Mouse (Mus musculus) thymus, postnatal 25 days (tissue): ENCODE results near the gene Gm28308.

Source experiments
- DNase-seq: peaks from one replicate; pipeline ENCODE4 v3.0.0; 2022

Gene Gm28308

DNA sequence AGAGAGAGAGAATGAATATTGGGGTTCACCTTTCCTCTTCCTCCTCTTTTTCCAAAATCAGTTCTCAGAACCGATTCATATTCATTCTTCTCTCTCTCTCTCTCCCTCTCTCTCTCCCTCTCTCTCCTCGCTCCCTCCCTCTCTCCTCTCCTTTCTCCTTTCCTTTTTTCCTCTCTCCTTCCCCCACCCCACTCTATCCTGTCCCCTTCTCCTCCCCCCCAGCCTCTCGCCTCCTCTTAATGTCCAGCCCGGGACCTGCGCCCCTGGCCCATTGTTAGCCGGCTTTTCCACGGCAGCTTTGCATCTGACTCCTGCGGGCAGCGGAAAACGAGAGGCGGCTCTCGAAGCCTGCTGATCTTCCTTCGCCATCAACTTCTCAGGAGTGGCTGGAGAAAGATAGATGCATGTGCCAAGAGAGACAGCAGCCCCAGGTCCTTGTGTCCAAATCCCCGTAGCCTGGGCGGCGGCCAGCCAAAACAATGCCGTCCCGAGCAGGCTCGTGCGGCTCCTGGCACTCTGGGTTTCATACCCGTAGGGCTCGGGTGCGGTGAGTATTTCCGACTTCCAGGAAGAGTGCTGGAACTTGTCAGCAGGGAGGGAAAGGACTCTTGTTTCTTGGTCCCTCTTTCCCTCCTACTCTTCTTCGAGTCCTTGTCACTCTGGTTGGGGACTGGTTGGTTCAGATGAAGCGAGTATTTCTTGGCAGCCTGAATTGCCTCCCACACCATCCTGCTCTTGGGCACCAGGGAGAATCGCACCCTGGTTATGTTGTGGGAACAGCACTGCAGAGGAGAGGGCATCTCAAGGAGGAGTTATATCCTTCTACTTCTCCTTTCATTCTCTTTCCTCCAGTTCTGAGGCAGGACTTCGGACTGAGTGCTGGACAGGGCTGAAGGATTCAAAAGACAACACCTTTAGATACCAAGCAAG, 47.4 kb downstream of the Gm28308 start:
- DNase-seq, result no peak

DNA sequence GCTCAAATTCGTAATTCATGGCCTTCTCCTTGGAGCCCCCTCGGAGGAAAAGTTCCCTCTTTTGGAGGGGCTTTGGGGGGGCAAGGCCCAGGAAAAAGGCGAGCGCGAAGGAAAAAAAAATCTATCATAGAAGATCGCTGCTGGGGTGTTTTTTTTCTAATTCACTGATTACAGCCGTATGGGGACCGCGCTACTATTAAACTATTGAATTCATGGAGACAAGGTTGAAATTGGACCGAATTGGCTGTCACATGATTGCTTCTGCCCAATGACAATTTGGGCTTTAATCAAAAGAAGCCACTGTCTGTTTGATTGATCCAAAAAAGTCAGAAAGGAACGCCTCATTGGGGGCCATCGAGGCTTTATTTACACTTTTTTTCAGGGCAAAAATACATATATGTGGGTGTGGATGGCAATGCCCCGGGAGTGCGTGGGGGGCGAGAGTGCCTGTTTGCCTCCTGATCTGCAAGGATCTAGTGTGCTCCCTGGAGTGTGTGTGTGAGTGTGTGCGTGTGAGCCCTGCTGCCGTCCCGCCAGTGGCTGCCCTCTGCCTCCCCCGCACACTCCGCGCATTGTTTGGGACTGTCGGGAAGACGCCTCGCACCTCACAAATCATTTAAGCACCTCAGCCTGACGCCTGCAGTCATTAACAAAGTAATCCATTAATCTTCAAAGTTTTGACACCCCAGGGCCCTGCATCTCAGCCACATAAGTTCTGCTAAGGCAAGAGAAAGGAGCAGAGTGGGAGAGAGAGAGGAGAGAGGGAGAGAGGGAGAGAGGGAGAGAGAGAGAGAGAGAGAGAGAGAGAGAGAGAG, 48.3 kb downstream of the Gm28308 start, which contains the start of gene Hoxa2:
TSS of gene Hoxa2 (minus strand) at position 206 of the 815 bp plus-strand sequence.
- DNase-seq, result no peak

DNA sequence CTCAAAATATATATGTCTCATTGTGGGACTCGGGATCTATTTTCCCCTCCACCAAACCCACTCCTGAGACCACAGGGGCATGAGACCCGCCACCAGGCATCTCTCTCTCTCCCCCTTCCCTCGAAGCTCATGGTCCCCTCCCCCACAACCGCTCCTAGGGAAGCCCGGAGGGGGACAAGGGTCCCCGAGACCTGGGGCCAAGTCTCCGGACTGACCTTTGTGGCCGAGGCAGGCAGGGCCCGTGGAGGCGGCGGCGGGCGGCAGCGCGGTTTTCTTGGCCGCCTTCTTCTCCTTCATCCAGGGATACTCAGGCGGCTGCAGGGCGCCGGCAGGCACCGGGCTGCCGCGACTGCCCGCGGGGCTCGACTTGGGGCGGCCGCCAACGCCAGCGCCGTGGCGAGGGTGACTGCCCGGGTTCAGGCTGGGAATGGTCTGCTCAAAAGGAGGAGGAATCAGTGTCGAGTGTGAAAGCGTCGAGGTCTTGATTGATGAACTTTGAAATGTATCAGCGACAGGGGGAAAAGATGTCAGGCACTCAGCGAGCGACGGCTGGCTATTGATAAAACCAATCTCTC, 49.0 kb downstream of the Gm28308 start:
- DNase-seq, result no peak

- no peak for DNase-seq
Observed at GRCm38 (mm10) chr6:52163366-52164031, 49.6 kb downstream of the Gm28308 start.

GRCm38 (mm10) chr6:52162611-52163365, 50.4 kb downstream of the Gm28308 start:
- no peak for DNase-seq

- DNase-seq, result no peak
Observed at GRCm38 (mm10) chr6:52162093-52162380, 51.1 kb downstream of the Gm28308 start.

DNA sequence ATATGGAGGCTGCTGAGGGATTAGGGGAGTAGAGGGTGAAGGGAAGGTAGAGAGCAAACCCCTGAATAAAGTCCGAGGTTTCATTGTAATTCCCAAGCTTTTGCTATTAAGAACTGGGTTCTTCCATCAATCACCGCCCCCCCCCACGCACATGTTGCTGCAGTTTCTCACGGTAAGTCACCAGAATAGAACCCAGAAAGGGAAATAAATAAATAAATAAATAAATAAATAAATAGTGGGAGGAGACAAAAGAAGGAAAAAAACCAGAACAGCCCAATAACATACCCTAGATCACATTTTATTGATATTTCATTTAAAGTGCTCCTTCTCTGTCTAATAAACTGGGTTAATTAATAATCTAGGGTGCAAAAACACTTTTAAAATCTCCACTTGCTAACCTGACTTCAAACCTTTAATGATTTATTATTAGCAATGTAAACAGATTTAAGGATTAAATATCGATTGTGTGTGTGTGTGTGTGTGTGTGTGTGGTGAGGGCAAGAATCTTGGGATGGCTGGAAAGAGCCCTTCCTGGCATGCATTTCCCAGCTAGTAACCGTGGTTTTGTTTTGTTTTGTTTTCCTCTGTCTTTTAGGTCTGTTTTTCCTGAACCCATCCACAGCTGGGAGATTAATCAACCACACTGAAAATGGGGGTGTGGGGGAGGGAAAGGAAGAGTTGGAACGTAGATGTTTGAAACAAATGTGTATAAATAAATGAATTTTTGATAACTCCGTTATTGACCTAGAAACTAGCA, 51.6 kb downstream of the Gm28308 start:
- no peak for DNase-seq

GRCm38 (mm10) chr6:52160511-52161335, 52.4 kb downstream of the Gm28308 start:
- DNase-seq, result no peak

DNA sequence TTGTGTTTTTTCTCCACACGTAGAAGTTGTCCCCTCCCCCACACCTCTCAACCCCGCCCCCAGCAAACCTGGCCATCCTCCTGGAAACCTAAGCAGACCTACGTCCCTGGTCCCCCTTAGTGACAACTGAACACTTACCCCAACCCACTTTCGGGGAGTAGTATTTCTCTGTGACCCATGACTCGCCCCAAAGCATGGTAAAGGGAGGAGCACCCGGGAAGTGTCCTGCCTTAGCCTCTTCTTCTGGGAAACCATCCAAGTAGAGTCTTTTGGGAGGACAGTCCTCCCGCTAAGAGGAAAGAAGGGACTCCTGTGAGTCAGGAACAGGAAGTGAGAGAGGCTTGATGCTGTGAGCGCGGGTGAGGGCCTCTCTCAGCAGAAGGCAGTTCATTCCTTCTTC, 53.2 kb downstream of the Gm28308 start:
- no peak for DNase-seq

DNA sequence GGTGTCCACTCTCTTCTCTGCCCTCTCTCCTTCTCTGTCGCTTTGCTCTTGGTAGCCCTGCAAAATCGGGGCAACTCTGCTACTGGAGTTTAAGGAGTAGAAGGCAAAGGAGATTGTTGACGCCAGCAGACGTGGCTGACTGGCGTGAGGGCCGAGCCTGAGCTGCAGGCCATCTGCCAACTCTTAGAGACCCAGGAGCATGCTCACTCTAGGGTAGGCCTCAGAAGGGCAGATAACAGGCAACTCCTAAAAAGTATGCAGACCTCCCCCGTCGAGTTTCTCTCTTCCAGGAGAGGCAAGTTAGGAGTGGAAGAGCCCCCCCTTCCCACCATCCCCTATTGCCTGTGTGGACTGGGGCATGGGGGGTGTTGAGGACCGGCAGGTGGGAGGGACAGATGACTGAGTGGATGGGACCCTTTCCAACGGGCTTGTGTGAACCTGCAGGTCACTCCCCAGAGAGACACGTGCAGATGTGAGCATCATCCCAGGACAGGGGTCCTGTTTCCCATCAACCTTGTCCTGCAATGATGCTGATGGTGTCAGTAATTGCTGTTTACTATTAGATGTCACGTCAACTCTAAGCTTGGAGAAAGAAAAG, 53.9 kb downstream of the Gm28308 start:
- no peak for DNase-seq

DNA sequence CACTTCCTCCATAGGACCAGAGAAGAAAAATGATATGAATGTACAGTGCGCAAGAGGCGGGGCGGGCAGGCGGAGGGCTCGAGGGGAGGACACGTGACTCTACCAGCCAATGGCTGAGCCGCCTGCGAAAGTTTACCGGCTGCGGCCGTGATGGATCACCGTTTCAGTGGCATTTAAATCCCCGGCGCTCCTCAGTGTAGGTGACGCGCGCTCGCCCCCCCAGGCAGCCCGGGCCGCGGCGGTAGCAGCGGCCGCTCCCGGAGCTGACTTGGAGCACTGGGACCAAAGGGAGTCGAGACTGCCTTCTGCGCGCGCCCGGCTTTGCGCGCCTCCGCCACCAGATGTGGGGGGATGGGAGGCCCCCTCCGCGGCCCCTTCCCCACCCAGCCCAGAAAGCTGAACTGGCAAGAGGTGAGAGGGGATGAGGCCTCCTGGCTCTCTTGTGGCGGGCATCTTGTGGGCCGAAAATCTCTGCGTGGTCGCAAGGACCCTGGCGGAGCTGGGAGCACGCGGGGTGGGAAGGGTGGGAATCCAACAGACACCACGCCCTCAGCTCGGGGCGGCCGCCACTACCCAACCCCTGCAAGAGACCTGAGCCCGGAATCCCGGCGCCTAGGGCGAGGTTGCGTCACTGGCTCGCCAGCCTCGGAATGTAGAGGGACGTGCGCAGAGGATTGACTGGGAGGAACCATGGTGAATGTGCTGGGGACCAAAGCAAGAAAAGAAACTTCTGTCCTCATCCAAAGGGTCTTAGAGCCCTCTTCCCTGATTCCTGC, 54.7 kb downstream of the Gm28308 start, which contains the start of gene Hoxa1:
TSS of gene Hoxa1 (minus strand) at position 42 of the 776 bp plus-strand sequence.
- DNase-seq, result peak; percentile 64

- no peak for DNase-seq
Observed at GRCm38 (mm10) chr6:52157466-52158275, 55.5 kb downstream of the Gm28308 start.

DNA sequence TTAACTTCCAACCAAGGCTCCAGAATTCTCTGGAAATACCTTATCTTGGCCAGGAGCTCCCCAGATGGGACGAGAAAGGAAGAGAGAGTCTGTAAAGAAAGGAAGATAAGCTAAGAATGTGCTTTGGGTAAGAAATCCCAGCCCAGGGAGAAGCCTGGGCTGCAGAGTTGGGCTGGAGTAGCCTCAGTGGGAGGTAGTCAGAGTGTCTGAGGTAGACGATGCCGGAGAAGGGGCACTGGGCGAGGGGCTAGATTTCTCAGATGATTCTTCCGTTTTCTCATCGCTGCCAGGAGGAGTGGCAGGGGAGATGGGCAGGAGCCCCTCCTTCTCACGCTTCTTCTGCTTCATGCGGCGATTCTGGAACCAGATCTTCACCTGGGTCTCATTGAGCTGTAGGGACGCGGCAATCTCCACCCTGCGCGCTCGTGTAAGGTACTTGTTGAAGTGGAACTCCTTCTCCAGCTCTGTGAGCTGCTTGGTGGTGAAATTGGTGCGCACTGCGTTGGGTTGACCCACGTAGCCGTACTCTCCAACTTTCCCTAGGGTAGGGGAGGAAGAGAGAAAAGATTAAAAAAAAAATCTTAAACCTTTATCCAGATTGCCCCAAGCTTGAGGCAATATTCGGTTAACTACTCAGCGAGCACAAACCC, 56.5 kb downstream of the Gm28308 start:
- no peak for DNase-seq

DNA sequence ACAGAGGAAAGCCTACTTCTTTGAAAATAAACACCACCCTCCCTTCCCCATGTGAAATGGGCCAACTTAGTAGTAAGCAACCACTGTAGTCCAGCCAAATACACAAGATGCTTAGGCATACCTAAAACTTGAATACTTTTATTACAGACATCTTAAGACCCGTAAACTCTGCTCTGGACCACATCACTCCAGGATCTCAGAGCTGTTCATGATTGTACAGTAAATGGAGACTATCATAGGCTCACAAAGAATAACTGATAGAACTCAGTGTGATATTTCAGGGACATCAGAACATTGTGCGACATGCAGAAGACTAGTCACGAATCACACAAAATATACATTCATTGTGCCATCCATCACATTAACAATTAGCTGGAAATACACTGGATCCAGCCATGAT, 57.7 kb downstream of the Gm28308 start:
- DNase-seq, result no peak

- DNase-seq, result no peak
Observed at GRCm38 (mm10) chr6:52154044-52154443, 59.1 kb downstream of the Gm28308 start.

- no peak for DNase-seq
Observed at GRCm38 (mm10) chr6:52153270-52153669, 59.9 kb downstream of the Gm28308 start.
